Mouse (Mus musculus) thymus, postnatal 0 days (tissue): ENCODE data around the gene Frrs1l. TPM values are rescaled to one million over a fixed set of nuclear protein-coding genes. Genes with fewer than 3 reads are reported as not detected.

Source experiments
- DNase-seq: peaks from one replicate; pipeline ENCODE4 v3.0.0-alpha.2; 2015; ENCODE audit warnings: low spot score
- polyA plus RNA-seq: library from polyadenylated mRNA; unstranded; fragments of >200 nt; fragmentation: Nextera tagmentation; extraction: Ambion mirVana; gene quantifications from 2 replicates; pipeline ENCODE4 v1.2.1, GENCODE M21; 2015

The Frrs1l gene
- polyA plus RNA-seq, 1 experiment from 2014 or later, result not detected

DNA sequence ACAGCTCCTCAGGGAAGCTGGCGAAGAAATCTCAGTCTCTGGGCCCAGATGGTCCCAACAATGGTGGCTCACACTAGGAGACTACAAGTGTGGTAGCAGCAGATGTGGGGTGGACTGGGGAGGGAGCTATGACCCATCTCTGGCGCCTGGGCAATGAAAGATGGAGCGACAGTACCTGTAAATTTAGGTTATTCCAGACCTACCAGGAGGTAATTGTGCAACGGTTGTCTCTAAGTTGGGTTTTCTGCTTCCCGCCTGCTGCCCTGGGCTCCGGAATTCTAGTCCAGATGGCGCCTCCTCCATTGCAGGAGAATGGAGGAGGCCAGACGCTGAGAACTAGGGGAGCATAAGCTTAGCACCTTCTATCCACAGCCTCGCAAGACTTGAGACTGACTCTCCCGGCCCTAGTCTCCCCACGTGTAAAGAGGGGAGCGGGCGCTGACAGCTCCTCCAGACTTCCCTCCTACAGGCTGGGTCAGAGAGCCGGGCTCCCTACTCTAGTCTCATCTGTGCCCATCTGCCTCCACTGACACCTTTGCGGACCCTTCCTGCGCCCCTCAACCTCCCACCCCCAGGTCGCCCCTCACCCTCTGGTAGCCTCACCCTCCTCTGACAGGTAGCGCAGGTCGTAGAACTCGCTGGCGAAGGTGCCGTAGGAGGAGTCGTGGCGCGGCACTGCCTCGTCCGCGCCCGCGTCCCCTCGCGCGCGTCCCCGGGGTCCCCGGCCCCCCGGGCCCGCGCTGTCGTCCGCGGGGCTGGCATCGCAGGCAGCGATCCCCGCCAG is 568 bp downstream of the Frrs1l start:
- no peak for DNase-seq

GRCm38 (mm10) chr4:56965586-56966179 is 24.5 kb downstream of the Frrs1l start:
- no peak for DNase-seq

DNA sequence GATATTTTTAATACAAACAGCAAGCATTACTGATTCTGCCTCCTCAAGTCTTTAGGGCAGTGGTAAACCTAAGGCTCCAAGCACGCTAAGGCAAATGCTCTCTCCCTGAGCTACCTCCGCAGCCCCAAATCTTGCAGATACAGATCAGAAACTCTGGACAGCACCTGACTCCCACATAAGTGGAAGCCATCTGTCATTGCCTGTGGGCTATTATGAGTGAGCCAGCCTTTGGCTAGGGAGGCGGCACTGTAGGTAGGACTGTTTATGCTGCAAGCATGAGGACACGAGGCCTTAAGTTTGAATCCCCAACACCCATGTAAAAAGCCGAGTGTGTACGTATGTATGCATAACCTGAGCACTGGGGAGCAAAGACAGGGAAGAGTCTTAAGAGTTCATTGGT is 26.5 kb downstream of the Frrs1l start:
- DNase-seq, result no peak

GRCm38 (mm10) chr4:56961320-56961925 is 28.8 kb downstream of the Frrs1l start:
- no peak for DNase-seq

GRCm38 (mm10) chr4:56957518-56957917 is 32.7 kb downstream of the Frrs1l start:
- no peak for DNase-seq

GRCm38 (mm10) chr4:56953235-56953634 is 37.0 kb downstream of the Frrs1l start:
- DNase-seq, result no peak

- DNase-seq, result no peak
Observed at GRCm38 (mm10) chr4:56951701-56952100, 38.5 kb downstream of the Frrs1l start.

GRCm38 (mm10) chr4:56949494-56949893 is 40.7 kb downstream of the Frrs1l start:
- peak; percentile 35 for DNase-seq

DNA sequence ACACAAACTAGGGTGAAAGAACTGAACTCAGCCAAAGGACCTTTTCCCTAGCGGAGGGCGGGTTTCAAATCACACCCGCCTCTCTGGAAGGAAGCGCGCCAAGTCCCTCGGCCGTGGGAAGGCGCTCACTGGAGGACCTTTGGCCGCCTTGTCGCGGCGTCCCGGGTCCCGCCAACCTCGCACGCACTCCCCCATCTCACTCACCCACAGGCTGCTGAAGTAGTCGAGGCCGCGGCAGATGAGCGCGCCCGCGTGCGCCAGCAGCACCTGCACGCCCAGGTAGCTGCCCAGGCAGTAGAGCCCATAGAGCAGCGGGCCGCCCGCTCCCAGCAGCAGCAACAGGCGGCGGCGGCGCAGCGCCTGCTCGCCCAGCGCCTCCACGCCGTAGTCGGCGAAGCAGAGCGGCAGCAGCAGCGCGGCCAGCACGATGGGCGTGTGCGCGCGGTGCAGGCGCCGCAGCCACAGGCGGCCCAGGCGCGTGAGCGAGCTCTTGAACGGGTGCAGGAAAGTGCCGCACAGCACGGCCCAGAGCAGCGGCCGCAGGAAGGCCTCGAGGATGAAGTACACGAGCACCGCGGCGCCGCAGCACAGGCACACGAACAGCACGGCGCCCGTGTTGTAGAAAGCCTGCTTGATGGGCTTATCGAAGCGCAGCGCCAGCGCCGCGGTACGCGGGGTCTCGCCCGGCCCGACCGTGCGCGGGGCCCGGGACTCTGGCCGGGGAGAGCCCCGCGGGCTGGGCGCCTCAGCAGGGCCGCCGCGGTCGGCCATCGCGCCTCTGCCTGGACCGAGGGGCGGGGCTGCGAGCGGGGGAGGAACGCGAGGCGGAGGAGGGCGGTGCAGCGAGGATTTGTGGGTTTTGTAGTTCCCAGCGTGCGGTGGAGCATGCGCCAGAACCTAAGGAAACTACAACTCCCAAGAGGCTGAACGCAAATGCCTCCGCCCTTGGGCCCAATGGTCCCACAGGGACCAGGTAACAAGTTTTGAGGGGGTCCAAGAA is 43.2 kb downstream of the Frrs1l start, which contains the start of gene Tmem245:
Tmem245 (minus strand) TSS at position 797 of the 1,000 bp plus-strand sequence.
- DNase-seq, result peak; percentile 93

GRCm38 (mm10) chr4:56946180-56946579 is 44.0 kb downstream of the Frrs1l start:
- DNase-seq, result no peak

- DNase-seq, result no peak
Observed at GRCm38 (mm10) chr4:56944286-56944685, 45.9 kb downstream of the Frrs1l start.

- DNase-seq, result no peak
Observed at GRCm38 (mm10) chr4:56943258-56943657, 46.9 kb downstream of the Frrs1l start.

DNA sequence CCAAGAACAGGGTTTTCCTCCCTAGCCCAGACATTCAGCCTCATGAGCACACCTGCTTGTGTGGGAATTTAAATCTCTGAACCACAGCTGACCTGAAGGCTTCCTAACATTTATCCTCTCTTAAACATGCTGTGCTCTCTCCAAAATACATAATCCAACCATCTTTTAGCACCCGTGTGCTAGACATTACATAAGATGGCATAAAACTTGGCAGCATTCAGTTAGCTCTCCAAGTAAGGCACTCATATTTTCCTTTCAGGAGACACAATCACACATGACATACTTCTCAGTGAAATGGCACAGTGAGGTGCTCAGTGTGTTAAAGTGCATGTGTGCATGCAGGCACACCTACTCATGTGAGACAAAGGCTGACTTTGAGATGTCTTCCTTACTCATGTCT is 47.6 kb downstream of the Frrs1l start:
- no peak for DNase-seq

GRCm38 (mm10) chr4:56941481-56941880 is 48.7 kb downstream of the Frrs1l start:
- DNase-seq, result no peak

DNA sequence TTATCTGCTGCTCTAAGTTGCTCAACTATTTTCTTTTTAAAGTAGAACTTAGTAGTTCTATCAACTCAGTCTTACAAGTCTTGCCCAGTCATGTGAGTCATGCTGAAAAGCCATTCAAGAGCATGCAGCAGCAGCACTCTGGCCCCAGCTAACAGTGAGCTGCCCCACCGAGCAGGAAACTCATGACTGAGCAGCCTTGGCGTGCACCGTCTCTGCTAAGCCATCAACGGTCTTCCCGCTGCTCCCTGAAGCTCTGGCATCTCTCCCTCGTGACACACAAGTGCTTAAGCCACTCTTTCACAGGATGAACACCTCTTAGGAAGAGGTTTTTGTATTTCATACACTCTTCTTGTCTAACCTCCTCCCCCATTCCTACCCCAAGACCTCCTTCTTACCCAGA is 53.1 kb downstream of the Frrs1l start:
- no peak for DNase-seq

- DNase-seq, result peak; percentile 44
Observed at GRCm38 (mm10) chr4:56935327-56935726, 54.9 kb downstream of the Frrs1l start.

GRCm38 (mm10) chr4:56933154-56933553 is 57.0 kb downstream of the Frrs1l start:
- DNase-seq, result no peak

DNA sequence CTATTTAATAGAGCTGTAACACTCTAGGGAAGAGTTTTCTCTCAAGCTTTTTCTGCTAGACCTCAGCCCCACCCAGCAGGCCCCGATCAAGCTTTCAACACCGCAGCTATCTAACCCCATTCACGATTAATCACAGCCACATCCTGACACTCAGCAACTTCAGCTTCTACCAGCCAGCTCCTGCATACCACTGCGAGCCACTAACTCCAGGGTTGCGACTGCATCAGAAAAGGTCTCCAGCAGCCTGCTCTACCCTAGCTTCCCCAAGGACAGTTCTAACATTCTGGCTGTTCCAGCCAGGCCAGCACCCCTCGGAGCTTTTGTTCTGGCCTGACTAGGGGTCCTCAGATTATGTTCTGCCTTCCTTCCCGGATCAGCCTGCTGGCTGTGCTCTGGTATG is 58.1 kb downstream of the Frrs1l start:
- DNase-seq, result no peak

DNA sequence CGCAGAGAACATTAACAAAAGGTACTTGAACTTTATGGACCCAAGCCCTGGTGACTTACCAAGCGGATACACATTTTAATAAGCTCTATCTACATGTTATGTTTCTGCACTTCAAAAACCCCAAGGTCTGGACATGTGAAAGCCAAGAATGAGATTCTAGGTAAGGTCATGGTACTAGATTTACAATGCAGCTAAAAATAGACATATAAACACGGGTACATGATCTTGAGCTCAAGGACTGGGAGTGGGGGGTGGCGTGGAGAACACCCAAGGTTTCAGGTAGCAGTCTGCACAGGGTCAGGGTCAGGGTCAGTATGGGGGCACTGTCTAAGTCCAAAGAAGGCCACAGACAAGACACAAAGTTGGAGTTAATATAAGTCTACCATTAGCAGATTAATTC is 59.9 kb downstream of the Frrs1l start:
- DNase-seq, result no peak

- DNase-seq, result no peak
Observed at GRCm38 (mm10) chr4:56926971-56927370, 63.2 kb downstream of the Frrs1l start.

- DNase-seq, result no peak
Observed at GRCm38 (mm10) chr4:56922229-56922628, 68.0 kb downstream of the Frrs1l start.
